Mouse (Mus musculus): ENCODE results near the gene Epb41l5. TPM values are rescaled to one million over a fixed set of nuclear protein-coding genes. Genes with fewer than 3 reads are reported as not detected.
A peak's percentile ranks its signal among the peaks of the same experiment; 100 is the strongest.

The Epb41l5 gene
- total RNA-seq, 2 experiments from 2014 or later: 0.68 TPM; not detected in 1

GRCm38 (mm10) chr1:119505951-119506350, 142.8 kb downstream of the Epb41l5 start:
- no peak for ATAC-seq (replicated peaks; ENCODE audit: low FRiP score, poor library complexity, severe bottlenecking)

GRCm38 (mm10) chr1:119504260-119505062, 144.3 kb downstream of the Epb41l5 start, which contains the start of gene Ralb:
Gene Ralb, minus strand, starts transcription at chr1:119504794.
- ATAC-seq (replicated peaks; ENCODE audit: low FRiP score, poor library complexity, severe bottlenecking): peak; percentile 61

GRCm38 (mm10) chr1:119503808-119504207, 145.0 kb downstream of the Epb41l5 start:
- no peak for ATAC-seq (replicated peaks; ENCODE audit: low FRiP score, poor library complexity, severe bottlenecking)

- ATAC-seq (replicated peaks; ENCODE audit: low FRiP score, poor library complexity, severe bottlenecking): no peak
Observed at GRCm38 (mm10) chr1:119503181-119503580, 145.6 kb downstream of the Epb41l5 start.

- no peak for ATAC-seq (replicated peaks; ENCODE audit: low FRiP score, poor library complexity, severe bottlenecking)
Observed at GRCm38 (mm10) chr1:119502729-119503128, 146.1 kb downstream of the Epb41l5 start.

GRCm38 (mm10) chr1:119501881-119502280, 146.9 kb downstream of the Epb41l5 start:
- ATAC-seq (replicated peaks; ENCODE audit: low FRiP score, poor library complexity, severe bottlenecking): no peak

- ATAC-seq (replicated peaks; ENCODE audit: low FRiP score, poor library complexity, severe bottlenecking): no peak
Observed at GRCm38 (mm10) chr1:119499456-119499855, 149.3 kb downstream of the Epb41l5 start.

- ATAC-seq (replicated peaks; ENCODE audit: low FRiP score, poor library complexity, severe bottlenecking): no peak
Observed at GRCm38 (mm10) chr1:119498536-119499231, 150.1 kb downstream of the Epb41l5 start.

- ATAC-seq (replicated peaks; ENCODE audit: low FRiP score, poor library complexity, severe bottlenecking): no peak
Observed at GRCm38 (mm10) chr1:119497346-119498004, 151.3 kb downstream of the Epb41l5 start.

GRCm38 (mm10) chr1:119495396-119495775, 153.4 kb downstream of the Epb41l5 start:
- no peak for ATAC-seq (replicated peaks; ENCODE audit: low FRiP score, poor library complexity, severe bottlenecking)

Other genes starting within 250 kb of the Epb41l5 start
- not detected in 2 replicates for gene Inhbb, start 226.8 kb downstream of the Epb41l5 start, total RNA-seq (2015; ENCODE audit: low replicate concordance)
- not detected in 2 replicates for gene Inhbb, start 226.8 kb downstream of the Epb41l5 start, total RNA-seq (2017; ENCODE audit: low replicate concordance)
- gene Ralb, start 144.2 kb downstream of the Epb41l5 start, total RNA-seq (2015; ENCODE audit: low replicate concordance): 4.3 and 10.1 TPM in 2 replicates
- gene Ralb, start 144.2 kb downstream of the Epb41l5 start, total RNA-seq (2017; ENCODE audit: low replicate concordance): 2.2 and 7.1 TPM in 2 replicates
- 3.6 and 11.3 TPM in 2 replicates for gene Tmem185b, start 122.8 kb downstream of the Epb41l5 start, total RNA-seq (2015; ENCODE audit: low replicate concordance)
- 0.77 and 2.7 TPM in 2 replicates for gene Tmem185b, start 122.8 kb downstream of the Epb41l5 start, total RNA-seq (2017; ENCODE audit: low replicate concordance)
- 2.1 and 14.1 TPM in 2 replicates for gene Ptpn4, start 188.6 kb upstream of the Epb41l5 start, total RNA-seq (2015; ENCODE audit: low replicate concordance)
- gene Ptpn4, start 188.6 kb upstream of the Epb41l5 start, total RNA-seq (2017; ENCODE audit: low replicate concordance): 8.1 and 21.0 TPM in 2 replicates

Data from erythroid progenitor cell, adult 5-6 weeks (primary cell).